Comparison of ENCODE assay signal across 12 mouse cellular contexts in the genomic region with DNA sequence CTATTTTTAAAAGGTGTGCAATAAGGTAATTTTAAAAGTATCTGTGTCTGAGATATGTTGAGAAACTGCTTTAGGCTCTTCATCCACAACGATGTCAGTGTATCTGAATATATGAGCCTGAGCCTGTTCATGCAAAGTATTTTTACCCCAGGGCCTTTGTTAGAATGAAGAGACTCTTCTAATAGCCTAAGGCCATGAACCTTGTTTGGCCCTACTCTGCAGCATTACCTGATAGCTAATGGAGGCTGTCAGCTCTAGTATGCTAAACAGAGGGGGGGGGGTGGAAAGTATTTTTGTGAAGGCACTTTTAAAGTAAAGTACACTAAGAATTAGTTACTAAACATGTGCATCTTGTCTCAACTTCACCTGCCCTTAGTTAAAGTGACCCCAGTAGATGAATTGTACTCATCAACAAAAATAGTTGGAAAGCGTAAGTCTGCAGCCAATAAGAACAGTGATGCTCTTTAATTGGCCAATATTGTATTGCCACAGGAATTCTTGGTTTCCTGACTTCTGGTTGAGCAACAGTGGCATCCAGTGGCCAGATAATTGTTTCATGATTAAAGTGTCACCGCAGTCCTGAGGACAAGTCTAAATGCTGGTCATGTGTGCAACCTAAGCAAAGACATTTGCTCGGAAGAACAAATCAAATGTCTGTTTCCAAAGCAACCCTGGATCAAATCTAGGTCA. TPM values are rescaled to one million over a fixed set of nuclear protein-coding genes. Genes with fewer than 3 reads are reported as not detected.
DNase-seq lines count a peak whose midpoint lies in the region; ATAC-seq and TF ChIP-seq lines count a peak whose summit lies in the region.
"Had no signal": no experiment of that assay in that cellular context is flagged by ENCODE, and none has a peak within 500 bp of the region (broad histone marks: within the 10 kb centered on the region; RNA-seq: fewer than 3 reads in every experiment).

No protein-coding gene starts in this region.

- no peaks in the 10 kb centered on the region for H3K27me3 ChIP-seq in heart, embryonic 12.5 days (replicated peaks)
- no peaks in the 10 kb centered on the region for H3K27me3 ChIP-seq in lung, embryonic 14.5 days (ENCODE audit: insufficient read depth, low read length)
- H3K27me3 ChIP-seq in midbrain, embryonic 16.5 days (ENCODE audit: control insufficient read depth, insufficient read depth, low read depth, low read length), result no peaks in the 10 kb centered on the region

- peak; percentile 32 for DNase-seq in heart, postnatal 4 days
- peak; percentile 40 for DNase-seq in lung, embryonic 14.5 days
- no peak for DNase-seq in lung, adult 18-20 months
- DNase-seq in embryo, embryonic 11 days, result peak; percentile 22
- no peak for DNase-seq in gastrocnemius, postnatal 25 days
- DNase-seq in cerebellum, adult 9-10 months, result no peak
- DNase-seq: gastrocnemius, postnatal 36 days; spleen, adult 18-20 months had no signal

- no peak overlapping the region for H3K4me2 ChIP-seq in heart, embryonic 12.5 days
- H3K4me2 ChIP-seq in lung, embryonic 14.5 days, result no peak overlapping the region
- no peak overlapping the region for H3K4me2 ChIP-seq in midbrain, embryonic 16.5 days (ENCODE audit: low read length)

- H3K27ac ChIP-seq in heart, embryonic 12.5 days (ENCODE audit: poor library complexity, severe bottlenecking), result no peak overlapping the region
- H3K27ac ChIP-seq in lung, embryonic 14.5 days (ENCODE audit: low read depth), result no peak overlapping the region
- no peak overlapping the region for H3K27ac ChIP-seq in midbrain, embryonic 16.5 days (ENCODE audit: low read length)

- H3K36me3 ChIP-seq in heart, embryonic 12.5 days, result no peaks in the 10 kb centered on the region
- H3K36me3 ChIP-seq in lung, embryonic 14.5 days (ENCODE audit: insufficient read depth), result no peaks in the 10 kb centered on the region
- no peaks in the 10 kb centered on the region for H3K36me3 ChIP-seq in midbrain, embryonic 16.5 days (ENCODE audit: control insufficient read depth, insufficient read depth, low read length)

- peak; percentile 33; the same call in 1 of the 2 replicates for TF ChIP-seq CTCF in lung, embryonic 14.5 days (IDR thresholded peaks at IDR 0.05; ENCODE audit: low read depth)

- 76% methylated on average over 4 of the region's 4 CpGs for WGBS in heart, embryonic 12.5 days
- WGBS in lung, embryonic 14.5 days, result 85% methylated on average over 4 of the region's 4 CpGs
- WGBS in midbrain, embryonic 16.5 days, result 77% methylated on average over 4 of the region's 4 CpGs

- no peak overlapping the region for H3K4me3 ChIP-seq in heart, embryonic 12.5 days
- H3K4me3 ChIP-seq in lung, embryonic 14.5 days (ENCODE audit: low read depth, low read length), result no peak overlapping the region
- H3K4me3 ChIP-seq in midbrain, embryonic 16.5 days (ENCODE audit: low read depth, low read length), result no peak overlapping the region

- H3K9ac ChIP-seq in heart, embryonic 12.5 days, result no peak overlapping the region
- H3K9ac ChIP-seq in lung, embryonic 14.5 days, result no peak overlapping the region
- no peak overlapping the region for H3K9ac ChIP-seq in midbrain, embryonic 16.5 days (ENCODE audit: low read depth, low read length)

- H3K9me3 ChIP-seq in heart, embryonic 12.5 days (replicated peaks), result no peaks in the 10 kb centered on the region
- H3K9me3 ChIP-seq in lung, embryonic 14.5 days (ENCODE audit: low read depth, low read length), result no peaks in the 10 kb centered on the region
- H3K9me3 ChIP-seq in midbrain, embryonic 16.5 days (replicated peaks; ENCODE audit: control insufficient read depth, low read length, poor library complexity, severe bottlenecking), result no peaks in the 10 kb centered on the region

- 0 out of 2 replicates have a peak, but pooled peaks cover 7% of the 10 kb centered on the region for H3K4me1 ChIP-seq in heart, embryonic 12.5 days (replicated peaks)
- H3K4me1 ChIP-seq in lung, embryonic 14.5 days (ENCODE audit: insufficient read depth), result no peaks in the 10 kb centered on the region
- no peaks in the 10 kb centered on the region; the same call in 1 of the 2 replicates for H3K4me1 ChIP-seq in midbrain, embryonic 16.5 days (ENCODE audit: control insufficient read depth, insufficient read depth, low read length)

- no peak for ATAC-seq in heart, embryonic 12.5 days (ENCODE audit: insufficient number of reproducible peaks, low FRiP score)
- ATAC-seq in lung, embryonic 14.5 days (ENCODE audit: insufficient read depth), result no peak
- peak; percentile 54; the same call in 1 of the 2 replicates for ATAC-seq in midbrain, embryonic 16.5 days
- ATAC-seq: inflammation-experienced regulatory T-cells, adult 6 months had no signal

RNA-seq across cellular contexts. Expression of a gene that starts 10.5 kb away (rescaled TPM):
- total RNA-seq in heart, postnatal 4 days (2021), result 10 to 100 TPM; 26.5 to 28.0 TPM
- 12.8 and 13.6 TPM in 2 replicates for polyA plus RNA-seq in heart, embryonic 12.5 days (2016; fragmentation: Nextera tagmentation; extraction: Ambion mirVana)
- polyA plus RNA-seq in lung, embryonic 14.5 days (2014; fragmentation: Nextera tagmentation; extraction: Ambion mirVana), result 1.3 and 1.6 TPM in 2 replicates
- polyA plus RNA-seq in midbrain, embryonic 16.5 days (2015; fragmentation: Nextera tagmentation; extraction: Ambion mirVana), result 10.5 and 13.9 TPM in 2 replicates
- total RNA-seq in gastrocnemius, postnatal 25 days (2021), result under 1 TPM; 0.13 to 0.67 TPM
- total RNA-seq: megakaryocyte progenitor cell, adult 5-6 weeks had no signal
- polyA plus RNA-seq: inflammation-experienced regulatory T-cells, adult 6 months had no signal

Comparison
In these comparisons a context has a peak if more than half of its experiments do, and no peak if none do; other contexts are left out.
1. DNase-seq: peak in heart, postnatal 4 days (single experiment), lung, embryonic 14.5 days (single experiment) and embryo, embryonic 11 days (single experiment); none in lung, adult 18-20 months (0 of 2), gastrocnemius, postnatal 25 days (single experiment) and cerebellum, adult 9-10 months (single experiment).